Mouse (Mus musculus): Measurements from ENCODE around the gene Tmod2. TPM values are rescaled to one million over a fixed set of nuclear protein-coding genes. Genes with fewer than 3 reads are reported as not detected.
"Not testable (repeated sequence)": the region's sequence is repeated elsewhere in the genome, so short reads cannot be mapped to it uniquely, and the experiment has no call there.

Tmod2 gene
- polyA plus RNA-seq, 1 experiment from 2014 or later = 63.2 TPM

DNA sequence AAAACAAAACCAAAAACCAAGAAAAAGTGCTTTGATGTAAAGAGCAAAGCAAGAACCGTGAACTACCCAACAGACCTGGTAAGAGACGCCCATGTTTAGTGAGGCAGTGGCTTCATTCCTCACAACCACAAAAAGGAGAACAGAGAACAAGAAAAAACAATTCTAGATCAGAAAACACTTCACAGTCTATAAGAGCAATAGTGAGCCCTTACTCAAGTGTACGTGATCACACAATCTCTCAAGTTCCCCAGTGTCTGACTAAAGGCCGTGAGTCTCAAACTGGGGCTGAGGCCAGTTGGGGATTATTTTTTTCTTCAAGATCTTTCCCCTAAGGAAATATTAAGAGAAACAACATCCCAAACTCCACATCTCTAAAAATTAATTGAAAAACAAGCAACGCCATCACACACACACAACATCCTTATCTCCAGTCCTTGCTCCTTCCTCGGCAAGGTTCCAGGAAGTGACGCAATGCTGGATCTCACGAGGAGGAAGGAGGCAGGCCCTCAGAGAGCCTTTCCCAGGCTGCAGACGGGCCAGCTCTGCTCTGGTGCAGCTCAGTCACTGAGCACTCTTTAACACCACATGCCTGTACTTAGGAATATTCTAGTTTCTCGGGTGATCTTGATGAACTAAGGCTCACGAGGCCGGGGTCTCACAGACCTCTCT, 64.1 kb downstream of the Tmod2 start:
- H3K9me3 ChIP-seq (ENCODE audit: control insufficient read depth, low read length) = no peaks in the 10 kb centered on the region; the same call in 1 of the 2 replicates
- no peak overlapping the region for H3K9ac ChIP-seq (ENCODE audit: low read length)
- H3K27ac ChIP-seq (ENCODE audit: low read depth, low read length) = no peak overlapping the region
- DNase-seq (ENCODE audit: low spot score, missing footprints) (no peak), ATAC-seq (ENCODE audit: low FRiP score) (no peak)
- H3K27me3 ChIP-seq (ENCODE audit: control insufficient read depth, insufficient read depth, low read length) = no peaks in the 10 kb centered on the region
- no peak overlapping the region for H3K4me3 ChIP-seq (ENCODE audit: low read depth, low read length)
- H3K4me1 ChIP-seq (ENCODE audit: control insufficient read depth, insufficient read depth, low read length) = no peaks in the 10 kb centered on the region
- no peak overlapping the region for H3K4me2 ChIP-seq
- no peaks in the 10 kb centered on the region for H3K36me3 ChIP-seq (ENCODE audit: control insufficient read depth, insufficient read depth, low read length)
- 89% methylated on average over 12 of the region's 12 CpGs for WGBS

- Histone ChIP-seq H3K4me3 (ENCODE audit: low read depth, low read length) (no peak overlapping the region), H3K4me1 (ENCODE audit: control insufficient read depth, insufficient read depth, low read length) (0 out of 2 replicates have a peak, but pooled peaks cover 2% of the 10 kb centered on the region)
- WGBS = 88% methylated on average over 8 of the region's 8 CpGs
Measured at GRCm38 (mm10) chr9:75545514-75545913, 65.6 kb downstream of the Tmod2 start.

DNA sequence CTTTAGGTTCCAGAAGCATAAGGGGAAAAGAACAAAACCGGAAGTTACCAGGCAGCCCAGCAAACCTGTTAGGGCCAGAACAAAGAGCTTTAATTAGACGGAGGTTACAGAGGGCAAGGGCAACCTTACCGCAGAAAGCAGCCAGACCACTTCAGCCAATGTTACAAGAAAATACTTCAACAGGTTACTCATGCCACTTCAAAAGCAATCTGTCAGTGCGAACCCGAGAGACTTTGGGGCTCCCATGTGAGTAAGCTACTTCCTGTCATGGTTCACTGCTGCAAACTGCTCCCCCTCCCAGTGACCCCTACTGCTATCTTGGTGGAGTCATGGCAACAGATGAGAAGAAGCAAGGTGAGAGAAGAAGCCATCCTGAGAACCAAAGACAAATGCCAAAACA, 69.6 kb downstream of the Tmod2 start:
- H3K4me1 ChIP-seq (ENCODE audit: control insufficient read depth, insufficient read depth, low read length) = 0 out of 2 replicates have a peak, but pooled peaks cover 2% of the 10 kb centered on the region
- ATAC-seq (ENCODE audit: low FRiP score) (no peak; the same call in 1 of the 2 replicates), DNase-seq (ENCODE audit: low spot score, missing footprints) (no peak)
- H3K27ac ChIP-seq (ENCODE audit: low read depth, low read length) = no peak overlapping the region
- H3K4me2 ChIP-seq = no peak overlapping the region
- no peak overlapping the region for H3K4me3 ChIP-seq (ENCODE audit: low read depth, low read length)
- H3K9ac ChIP-seq (ENCODE audit: low read length) = no peak overlapping the region
- no peaks in the 10 kb centered on the region for H3K36me3 ChIP-seq (ENCODE audit: control insufficient read depth, insufficient read depth, low read length)
- no peaks in the 10 kb centered on the region for H3K9me3 ChIP-seq (ENCODE audit: control insufficient read depth, low read length)
- H3K27me3 ChIP-seq (ENCODE audit: control insufficient read depth, insufficient read depth, low read length) = no peaks in the 10 kb centered on the region
- 28% methylated on average over 5 of the region's 5 CpGs for WGBS

More at GRCm38 (mm10) chr9:75545514-75545913, 65.6 kb downstream of the Tmod2 start:
- Histone ChIP-seq H3K9me3 (ENCODE audit: control insufficient read depth, low read length) (no peaks in the 10 kb centered on the region), H3K4me2 (no peak overlapping the region), H3K27ac (ENCODE audit: low read depth, low read length) (no peak overlapping the region), H3K27me3 (ENCODE audit: control insufficient read depth, insufficient read depth, low read length) (no peaks in the 10 kb centered on the region), H3K36me3 (ENCODE audit: control insufficient read depth, insufficient read depth, low read length) (no peaks in the 10 kb centered on the region), H3K9ac (ENCODE audit: low read length) (no peak overlapping the region)
- ATAC-seq (ENCODE audit: low FRiP score) = no peak
- DNase-seq (ENCODE audit: low spot score, missing footprints) = no peak

DNA sequence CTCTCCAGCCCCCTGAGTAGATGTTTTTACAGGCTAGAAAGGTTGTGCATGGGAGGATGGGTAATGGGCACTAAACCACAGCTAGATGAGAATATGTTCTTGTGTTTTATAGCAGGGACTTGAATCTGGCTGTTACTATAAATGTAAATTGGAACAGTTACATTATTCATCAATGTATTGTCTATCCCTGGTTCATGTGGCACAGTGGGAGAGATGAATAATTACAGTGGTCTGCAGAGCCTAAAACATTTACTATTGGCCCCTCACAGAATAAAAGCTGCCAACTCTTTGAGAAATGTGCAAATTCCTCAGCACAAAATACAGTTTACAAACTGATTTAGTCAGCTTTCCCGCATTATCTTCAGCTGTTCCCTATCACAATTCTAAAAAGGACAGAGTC, 74.7 kb downstream of the Tmod2 start:
- Histone ChIP-seq H3K9ac (ENCODE audit: low read length) (no peak overlapping the region), H3K36me3 (ENCODE audit: control insufficient read depth, insufficient read depth, low read length) (no peaks in the 10 kb centered on the region), H3K27ac (ENCODE audit: low read depth, low read length) (no peak overlapping the region), H3K4me3 (ENCODE audit: low read depth, low read length) (no peak overlapping the region), H3K27me3 (ENCODE audit: control insufficient read depth, insufficient read depth, low read length) (no peaks in the 10 kb centered on the region), H3K4me1 (ENCODE audit: control insufficient read depth, insufficient read depth, low read length) (no peaks in the 10 kb centered on the region), H3K4me2 (no peak overlapping the region), H3K9me3 (ENCODE audit: control insufficient read depth, low read length) (no peaks in the 10 kb centered on the region)
- DNase-seq (ENCODE audit: low spot score, missing footprints) = no peak
- ATAC-seq (ENCODE audit: low FRiP score) = no peak
- WGBS = 77% methylated on average over 1 of the region's 1 CpGs

DNA sequence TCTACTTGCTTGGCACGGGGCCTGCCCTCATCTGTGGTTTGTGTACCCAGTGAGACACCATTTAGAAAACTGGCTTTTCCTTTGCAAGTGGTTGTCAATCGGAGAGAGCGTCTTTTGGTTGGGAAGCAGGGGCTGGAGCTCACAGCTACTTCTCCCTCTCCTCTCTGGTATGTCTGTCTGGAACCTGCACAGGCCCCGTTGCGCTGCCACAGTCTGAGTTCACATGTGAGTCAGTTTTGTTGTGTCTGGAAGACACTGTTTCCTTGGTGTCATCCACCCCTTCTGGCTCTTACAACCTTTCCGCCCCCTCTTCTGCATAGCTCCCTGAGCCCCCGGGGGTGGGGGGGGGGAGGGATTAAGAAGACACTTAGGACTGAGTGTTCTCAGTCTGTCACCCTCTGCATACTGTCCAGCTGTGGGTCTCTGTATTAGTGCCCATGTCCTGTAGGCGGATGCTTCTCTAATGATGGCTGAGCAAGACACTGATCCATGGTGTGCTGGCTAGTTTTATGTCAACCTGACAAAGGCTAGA, 76.6 kb downstream of the Tmod2 start:
- Histone ChIP-seq H3K36me3 (ENCODE audit: control insufficient read depth, insufficient read depth, low read length) (no peaks in the 10 kb centered on the region), H3K9ac (ENCODE audit: low read length) (no peak overlapping the region), H3K27ac (ENCODE audit: low read depth, low read length) (no peak overlapping the region), H3K27me3 (ENCODE audit: control insufficient read depth, insufficient read depth, low read length) (no peaks in the 10 kb centered on the region), H3K4me3 (ENCODE audit: low read depth, low read length) (no peak overlapping the region), H3K4me1 (ENCODE audit: control insufficient read depth, insufficient read depth, low read length) (no peaks in the 10 kb centered on the region), H3K4me2 (no peak overlapping the region), H3K9me3 (ENCODE audit: control insufficient read depth, low read length) (no peaks in the 10 kb centered on the region)
- ATAC-seq (ENCODE audit: low FRiP score) (no peak), DNase-seq (ENCODE audit: low spot score, missing footprints) (no peak)
- WGBS = 86% methylated on average over 8 of the region's 8 CpGs

DNA sequence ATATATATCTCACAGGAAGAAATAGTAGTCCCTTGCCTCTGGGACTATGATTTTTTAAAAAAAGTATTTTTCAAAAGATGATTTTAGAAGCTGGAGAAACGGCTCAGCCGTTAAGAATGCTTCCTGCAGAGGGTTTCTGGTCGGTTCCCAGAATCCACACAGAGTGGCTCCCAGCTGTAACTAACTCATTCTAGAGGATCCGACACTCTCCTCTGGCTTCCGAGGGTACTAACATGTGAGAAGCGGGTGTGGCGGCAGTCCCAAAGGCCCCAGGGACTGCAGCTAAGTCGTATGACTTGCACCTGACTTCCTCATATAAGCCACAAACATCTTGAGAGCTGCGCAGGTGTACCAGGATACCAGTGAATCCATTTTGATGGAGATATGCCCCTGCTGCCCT, 78.1 kb downstream of the Tmod2 start:
- ATAC-seq (ENCODE audit: low FRiP score); H3K4me3 ChIP-seq (ENCODE audit: low read depth, low read length); H3K4me2 ChIP-seq; H3K9ac ChIP-seq (ENCODE audit: low read length); H3K27me3 ChIP-seq (ENCODE audit: control insufficient read depth, insufficient read depth, low read length); H3K4me1 ChIP-seq (ENCODE audit: control insufficient read depth, insufficient read depth, low read length); DNase-seq (ENCODE audit: low spot score, missing footprints); H3K9me3 ChIP-seq (ENCODE audit: control insufficient read depth, low read length); H3K27ac ChIP-seq (ENCODE audit: low read depth, low read length); H3K36me3 ChIP-seq (ENCODE audit: control insufficient read depth, insufficient read depth, low read length): not testable (repeated sequence)
- WGBS = 84% methylated on average over 8 of the region's 9 CpGs

GRCm38 (mm10) chr9:75532461-75532860, 78.7 kb downstream of the Tmod2 start:
- 92% methylated on average over 7 of the region's 7 CpGs for WGBS

GRCm38 (mm10) chr9:75529358-75529757, 81.8 kb downstream of the Tmod2 start:
- Histone ChIP-seq H3K4me3 (ENCODE audit: low read depth, low read length) (no peak overlapping the region), H3K4me2 (no peak overlapping the region), H3K9ac (ENCODE audit: low read length) (no peak overlapping the region), H3K4me1 (ENCODE audit: control insufficient read depth, insufficient read depth, low read length) (no peaks in the 10 kb centered on the region), H3K27me3 (ENCODE audit: control insufficient read depth, insufficient read depth, low read length) (no peaks in the 10 kb centered on the region), H3K9me3 (ENCODE audit: control insufficient read depth, low read length) (no peaks in the 10 kb centered on the region), H3K36me3 (ENCODE audit: control insufficient read depth, insufficient read depth, low read length) (no peaks in the 10 kb centered on the region), H3K27ac (ENCODE audit: low read depth, low read length) (no peak overlapping the region)
- no peak for ATAC-seq (ENCODE audit: low FRiP score)
- DNase-seq (ENCODE audit: low spot score, missing footprints) = no peak
- 84% methylated on average over 5 of the region's 5 CpGs for WGBS

More at GRCm38 (mm10) chr9:75532461-75532860, 78.7 kb downstream of the Tmod2 start:
- Histone ChIP-seq H3K9me3 (ENCODE audit: control insufficient read depth, low read length) (no peaks in the 10 kb centered on the region), H3K4me1 (ENCODE audit: control insufficient read depth, insufficient read depth, low read length) (no peaks in the 10 kb centered on the region), H3K9ac (ENCODE audit: low read length) (no peak overlapping the region), H3K4me2 (no peak overlapping the region), H3K27me3 (ENCODE audit: control insufficient read depth, insufficient read depth, low read length) (no peaks in the 10 kb centered on the region), H3K4me3 (ENCODE audit: low read depth, low read length) (no peak overlapping the region), H3K36me3 (ENCODE audit: control insufficient read depth, insufficient read depth, low read length) (no peaks in the 10 kb centered on the region), H3K27ac (ENCODE audit: low read depth, low read length) (no peak overlapping the region)
- no peak for DNase-seq (ENCODE audit: low spot score, missing footprints)
- no peak for ATAC-seq (ENCODE audit: low FRiP score)

GRCm38 (mm10) chr9:75528096-75528495, 83.0 kb downstream of the Tmod2 start:
- 97% methylated on average over 9 of the region's 9 CpGs for WGBS
- no peaks in the 10 kb centered on the region for H3K27me3 ChIP-seq (ENCODE audit: control insufficient read depth, insufficient read depth, low read length)
- no peak overlapping the region for H3K27ac ChIP-seq (ENCODE audit: low read depth, low read length)
- H3K9ac ChIP-seq (ENCODE audit: low read length) = no peak overlapping the region
- DNase-seq (ENCODE audit: low spot score, missing footprints) (no peak), ATAC-seq (ENCODE audit: low FRiP score) (no peak)
- no peak overlapping the region for H3K4me3 ChIP-seq (ENCODE audit: low read depth, low read length)
- H3K9me3 ChIP-seq (ENCODE audit: control insufficient read depth, low read length) = no peaks in the 10 kb centered on the region
- H3K36me3 ChIP-seq (ENCODE audit: control insufficient read depth, insufficient read depth, low read length) = no peaks in the 10 kb centered on the region
- H3K4me2 ChIP-seq = no peak overlapping the region
- no peaks in the 10 kb centered on the region for H3K4me1 ChIP-seq (ENCODE audit: control insufficient read depth, insufficient read depth, low read length)

All from midbrain, embryonic 11.5 days (tissue).